Mouse (Mus musculus): ENCODE results near the gene Adamts1. TPM values are rescaled to one million over a fixed set of nuclear protein-coding genes. Genes with fewer than 3 reads are reported as not detected.

Adamts1 gene
- not detected in 4 replicates for total RNA-seq (2023)

DNA sequence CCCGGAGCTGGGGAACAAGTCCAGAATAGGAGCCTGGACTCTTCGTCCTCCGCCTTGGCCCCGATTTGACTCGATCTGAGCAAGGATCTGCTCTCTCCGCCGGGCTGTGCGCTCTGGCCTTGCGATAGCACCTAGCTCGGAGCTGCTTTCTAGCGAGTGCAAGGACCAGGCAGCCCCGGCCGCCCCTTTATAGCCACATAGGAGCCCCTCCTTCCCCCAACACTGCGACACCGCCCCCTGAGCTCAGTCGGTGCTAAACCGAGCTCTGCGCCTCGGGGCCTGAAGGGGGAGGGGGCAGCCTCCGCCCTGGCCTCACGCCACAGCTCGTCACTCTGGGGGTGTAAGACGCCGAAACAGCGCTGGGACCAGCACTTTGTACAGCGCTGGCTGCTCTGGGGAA lies at the start of gene Adamts1:
Gene Adamts1 (minus strand): TSS at position 160 of the 400 bp plus-strand sequence.

Other genes starting within 250 kb of the Adamts1 start
- not detected in 4 replicates for gene Cyyr1, start 249.7 kb downstream of the Adamts1 start, total RNA-seq (2023)
- gene Adamts5, start 98.7 kb upstream of the Adamts1 start, total RNA-seq (2023), result 0.16 TPM in 1 of 4 replicates, not detected in the others